Mouse (Mus musculus): ENCODE results near the gene Rimbp3. TPM values are rescaled to one million over a fixed set of nuclear protein-coding genes. Genes with fewer than 3 reads are reported as not detected.

Gene Rimbp3
- total and polyA plus RNA-seq, 2 experiments from 2014 or later: 1.7 to 4.9 TPM

DNA sequence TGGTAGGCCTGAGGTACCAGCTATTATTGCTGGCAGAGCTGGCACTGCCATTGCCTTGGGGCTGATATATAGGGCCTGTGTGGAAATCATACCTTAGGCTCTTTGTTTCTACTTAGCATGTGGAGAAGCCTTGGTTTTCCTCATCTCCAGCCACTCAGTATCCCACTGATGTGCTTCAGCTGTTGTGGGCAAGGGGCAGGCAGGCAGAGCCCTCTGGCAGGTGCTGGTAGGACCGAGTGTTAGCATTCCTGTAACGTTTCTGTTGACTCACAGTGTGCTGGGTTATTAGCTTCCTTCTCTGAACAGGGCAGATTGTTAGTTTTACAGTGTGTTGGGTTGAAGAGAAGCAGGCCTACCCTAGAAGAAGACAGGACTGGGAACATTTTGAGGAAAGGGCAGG, 46.9 kb downstream of the Rimbp3 start:
- ATAC-seq (ENCODE audit: low FRiP score): no peak

DNA sequence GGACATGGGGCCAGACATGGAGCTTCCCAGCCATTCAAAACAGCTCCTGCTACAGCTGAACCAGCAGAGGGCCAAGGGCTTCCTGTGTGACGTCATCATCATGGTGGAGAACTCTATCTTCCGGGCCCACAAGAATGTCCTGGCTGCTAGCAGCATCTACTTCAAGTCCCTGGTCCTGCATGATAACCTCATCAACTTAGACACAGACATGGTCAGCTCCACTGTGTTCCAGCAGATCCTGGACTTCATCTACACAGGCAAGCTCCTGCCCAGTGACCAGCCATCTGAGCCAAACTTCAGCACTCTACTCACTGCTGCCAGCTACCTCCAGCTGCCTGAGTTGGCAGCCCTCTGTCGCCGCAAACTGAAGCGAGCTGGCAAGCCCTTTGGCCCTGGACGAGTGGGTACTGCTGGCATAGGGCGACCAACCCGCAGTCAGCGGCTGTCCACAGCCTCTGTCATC, 49.0 kb downstream of the Rimbp3 start:
- no peak overlapping the region for H3K4me3 ChIP-seq (ENCODE audit: low read depth, low read length)
- H3K4me1 ChIP-seq (ENCODE audit: insufficient read depth, low read length): peaks cover 7% of the 10 kb centered on the region; the same call in 1 of the 2 replicates
- H3K9me3 ChIP-seq (ENCODE audit: low read length): no peaks in the 10 kb centered on the region
- H3K27ac ChIP-seq (ENCODE audit: low read depth, low read length): no peak overlapping the region
- peaks cover 36% of the 10 kb centered on the region for H3K36me3 ChIP-seq (ENCODE audit: insufficient read depth, low read length)
- ATAC-seq (ENCODE audit: low FRiP score) (0 out of 2 replicates have a peak, but pooled peaks have one; percentile 27), DNase-seq (ENCODE audit: low spot score) (peak; percentile 73)
- H3K4me2 ChIP-seq (ENCODE audit: low read depth, low read length, poor library complexity, severe bottlenecking): no peak overlapping the region
- 85% methylated on average over 9 of the region's 9 CpGs for WGBS
- no peaks in the 10 kb centered on the region for H3K27me3 ChIP-seq (ENCODE audit: insufficient read depth, low read length)
- no peak for TF ChIP-seq CTCF (IDR thresholded peaks at IDR 0.05)
- no peak overlapping the region for H3K9ac ChIP-seq (replicated peaks; ENCODE audit: low read length, poor library complexity, severe bottlenecking)

More for the DNA sequence above, 46.9 kb downstream of the Rimbp3 start:
- WGBS: 88% methylated on average over 2 of the region's 2 CpGs
- Histone ChIP-seq H3K36me3 (ENCODE audit: insufficient read depth, low read length) (peaks cover 29% of the 10 kb centered on the region), H3K4me3 (ENCODE audit: low read depth, low read length) (no peak overlapping the region), H3K9me3 (ENCODE audit: low read length) (no peaks in the 10 kb centered on the region), H3K4me2 (ENCODE audit: low read depth, low read length, poor library complexity, severe bottlenecking) (no peak overlapping the region), H3K9ac (replicated peaks; ENCODE audit: low read length, poor library complexity, severe bottlenecking) (no peak overlapping the region), H3K4me1 (ENCODE audit: insufficient read depth, low read length) (peaks cover 7% of the 10 kb centered on the region; the same call in 1 of the 2 replicates), H3K27me3 (ENCODE audit: insufficient read depth, low read length) (no peaks in the 10 kb centered on the region), H3K27ac (ENCODE audit: low read depth, low read length) (no peak overlapping the region)
- no peak for DNase-seq (ENCODE audit: low spot score)
- TF ChIP-seq CTCF (IDR thresholded peaks at IDR 0.05): no peak

DNA sequence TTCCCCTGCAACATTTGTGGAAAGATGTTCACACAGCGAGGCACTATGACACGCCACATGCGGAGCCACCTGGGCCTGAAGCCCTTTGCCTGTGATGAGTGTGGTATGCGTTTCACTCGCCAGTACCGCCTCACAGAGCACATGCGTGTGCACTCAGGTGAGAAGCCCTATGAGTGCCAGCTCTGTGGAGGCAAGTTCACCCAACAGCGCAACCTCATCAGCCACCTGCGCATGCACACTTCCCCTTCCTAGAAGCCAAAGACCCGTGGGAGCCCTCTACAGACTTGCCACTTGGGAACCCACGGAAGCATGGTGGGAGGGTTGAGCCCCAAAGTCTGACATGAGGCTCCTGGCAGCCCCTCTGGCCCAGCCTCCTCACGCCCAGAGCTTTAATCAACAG, 50.5 kb downstream of the Rimbp3 start:
- Histone ChIP-seq H3K36me3 (ENCODE audit: insufficient read depth, low read length) (peaks cover 36% of the 10 kb centered on the region), H3K9me3 (ENCODE audit: low read length) (no peaks in the 10 kb centered on the region), H3K27me3 (ENCODE audit: insufficient read depth, low read length) (no peaks in the 10 kb centered on the region), H3K4me3 (ENCODE audit: low read depth, low read length) (no peak overlapping the region), H3K4me2 (ENCODE audit: low read depth, low read length, poor library complexity, severe bottlenecking) (no peak overlapping the region), H3K4me1 (ENCODE audit: insufficient read depth, low read length) (peaks cover 5% of the 10 kb centered on the region; the same call in 1 of the 2 replicates), H3K27ac (ENCODE audit: low read depth, low read length) (no peak overlapping the region), H3K9ac (replicated peaks; ENCODE audit: low read length, poor library complexity, severe bottlenecking) (no peak overlapping the region)
- ATAC-seq (ENCODE audit: low FRiP score) (no peak), DNase-seq (ENCODE audit: low spot score) (no peak)
- no peak for TF ChIP-seq CTCF (IDR thresholded peaks at IDR 0.05)
- WGBS: 96% methylated on average over 12 of the region's 12 CpGs

DNA sequence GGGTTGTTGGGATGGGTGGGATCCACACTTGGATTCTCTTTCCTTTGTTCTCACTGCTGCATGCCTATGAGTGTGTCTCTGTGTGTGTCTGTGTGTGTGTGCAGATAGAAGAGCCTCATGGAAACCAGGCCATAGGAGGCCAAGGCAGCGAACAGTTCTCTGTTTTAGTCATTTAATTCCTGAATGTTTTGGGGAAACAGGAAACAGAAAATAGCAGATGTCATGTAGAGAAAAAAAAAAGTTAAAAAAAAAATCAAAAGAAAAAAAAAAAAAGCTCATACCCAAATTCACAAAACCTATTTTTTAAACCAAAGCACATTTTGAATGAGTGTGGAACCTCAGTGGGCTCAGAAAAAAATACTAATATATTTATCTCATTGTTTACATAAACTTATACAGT, 52.9 kb downstream of the Rimbp3 start:
- Histone ChIP-seq H3K4me2 (ENCODE audit: low read depth, low read length, poor library complexity, severe bottlenecking) (no peak overlapping the region), H3K36me3 (ENCODE audit: insufficient read depth, low read length) (peaks cover 29% of the 10 kb centered on the region), H3K27me3 (ENCODE audit: insufficient read depth, low read length) (no peaks in the 10 kb centered on the region), H3K27ac (ENCODE audit: low read depth, low read length) (no peak overlapping the region), H3K4me3 (ENCODE audit: low read depth, low read length) (no peak overlapping the region), H3K9ac (replicated peaks; ENCODE audit: low read length, poor library complexity, severe bottlenecking) (no peak overlapping the region), H3K9me3 (ENCODE audit: low read length) (no peaks in the 10 kb centered on the region), H3K4me1 (ENCODE audit: insufficient read depth, low read length) (no peaks in the 10 kb centered on the region)
- WGBS: 84% methylated on average over 1 of the region's 1 CpGs
- no peak for DNase-seq (ENCODE audit: low spot score)
- ATAC-seq (ENCODE audit: low FRiP score): no peak
- no peak for TF ChIP-seq CTCF (IDR thresholded peaks at IDR 0.05)

Other genes starting within 250 kb of the Rimbp3 start
- gene Mapk1, start 225.2 kb upstream of the Rimbp3 start, total RNA-seq (2014; rRNA removed): 210 and 229 TPM in 2 replicates
- gene Mapk1, start 225.2 kb upstream of the Rimbp3 start, polyA plus RNA-seq (2015; fragmentation: Nextera tagmentation; extraction: Ambion mirVana): 165 and 179 TPM in 2 replicates
- 63.5 and 71.0 TPM in 2 replicates for gene Ypel1, start 138.9 kb upstream of the Rimbp3 start, total RNA-seq (2014; rRNA removed)
- gene Ypel1, start 138.9 kb upstream of the Rimbp3 start, polyA plus RNA-seq (2015; fragmentation: Nextera tagmentation; extraction: Ambion mirVana): 91.9 and 100 TPM in 2 replicates
- 87.0 and 88.2 TPM in 2 replicates for gene Ppil2, start 97.3 kb upstream of the Rimbp3 start, total RNA-seq (2014; rRNA removed)
- 100 and 108 TPM in 2 replicates for gene Ppil2, start 97.3 kb upstream of the Rimbp3 start, polyA plus RNA-seq (2015; fragmentation: Nextera tagmentation; extraction: Ambion mirVana)
- gene 2610318N02Rik, start 83.4 kb upstream of the Rimbp3 start, total RNA-seq (2014; rRNA removed): 4.3 and 4.5 TPM in 2 replicates
- 5.3 and 5.9 TPM in 2 replicates for gene 2610318N02Rik, start 83.4 kb upstream of the Rimbp3 start, polyA plus RNA-seq (2015; fragmentation: Nextera tagmentation; extraction: Ambion mirVana)
- gene Sdf2l1, start 76.2 kb upstream of the Rimbp3 start, total RNA-seq (2014; rRNA removed): 8.3 and 18.6 TPM in 2 replicates
- 11.5 and 11.8 TPM in 2 replicates for gene Sdf2l1, start 76.2 kb upstream of the Rimbp3 start, polyA plus RNA-seq (2015; fragmentation: Nextera tagmentation; extraction: Ambion mirVana)
- gene Ydjc, start 64.0 kb upstream of the Rimbp3 start, total RNA-seq (2014; rRNA removed): 60.2 and 60.3 TPM in 2 replicates
- gene Ydjc, start 64.0 kb upstream of the Rimbp3 start, polyA plus RNA-seq (2015; fragmentation: Nextera tagmentation; extraction: Ambion mirVana): 48.9 and 51.8 TPM in 2 replicates
- 9.0 and 9.6 TPM in 2 replicates for gene Ccdc116, start 61.4 kb upstream of the Rimbp3 start, total RNA-seq (2014; rRNA removed)
- 4.3 and 4.4 TPM in 2 replicates for gene Ccdc116, start 61.4 kb upstream of the Rimbp3 start, polyA plus RNA-seq (2015; fragmentation: Nextera tagmentation; extraction: Ambion mirVana)
- gene Ube2l3, start 6.0 kb upstream of the Rimbp3 start, total RNA-seq (2014; rRNA removed): 108 and 111 TPM in 2 replicates
- 300 and 310 TPM in 2 replicates for gene Ube2l3, start 6.0 kb upstream of the Rimbp3 start, polyA plus RNA-seq (2015; fragmentation: Nextera tagmentation; extraction: Ambion mirVana)
- 13.8 and 14.6 TPM in 2 replicates for gene Hic2, start 25.0 kb downstream of the Rimbp3 start, total RNA-seq (2014; rRNA removed)
- gene Hic2, start 25.0 kb downstream of the Rimbp3 start, polyA plus RNA-seq (2015; fragmentation: Nextera tagmentation; extraction: Ambion mirVana): 4.0 and 5.4 TPM in 2 replicates
- gene Tmem191c, start 67.5 kb downstream of the Rimbp3 start, total RNA-seq (2014; rRNA removed): 79.4 and 80.4 TPM in 2 replicates
- 126 and 133 TPM in 2 replicates for gene Tmem191c, start 67.5 kb downstream of the Rimbp3 start, polyA plus RNA-seq (2015; fragmentation: Nextera tagmentation; extraction: Ambion mirVana)
- 7.3 and 9.4 TPM in 2 replicates for gene Serpind1, start 122.8 kb downstream of the Rimbp3 start, total RNA-seq (2014; rRNA removed)
- gene Serpind1, start 122.8 kb downstream of the Rimbp3 start, polyA plus RNA-seq (2015; fragmentation: Nextera tagmentation; extraction: Ambion mirVana): 9.4 and 10.0 TPM in 2 replicates
- gene Snap29, start 197.4 kb downstream of the Rimbp3 start, total RNA-seq (2014; rRNA removed): 40.5 and 42.5 TPM in 2 replicates
- gene Snap29, start 197.4 kb downstream of the Rimbp3 start, polyA plus RNA-seq (2015; fragmentation: Nextera tagmentation; extraction: Ambion mirVana): 14.5 and 16.2 TPM in 2 replicates
- 122 and 135 TPM in 2 replicates for gene Pi4ka, start 197.7 kb downstream of the Rimbp3 start, total RNA-seq (2014; rRNA removed)
- 46.5 and 49.3 TPM in 2 replicates for gene Pi4ka, start 197.7 kb downstream of the Rimbp3 start, polyA plus RNA-seq (2015; fragmentation: Nextera tagmentation; extraction: Ambion mirVana)
- gene Crkl, start 243.4 kb downstream of the Rimbp3 start, total RNA-seq (2014; rRNA removed): 47.8 and 54.4 TPM in 2 replicates
- 58.2 and 61.1 TPM in 2 replicates for gene Crkl, start 243.4 kb downstream of the Rimbp3 start, polyA plus RNA-seq (2015; fragmentation: Nextera tagmentation; extraction: Ambion mirVana)